Mouse (Mus musculus) lung, postnatal 36 days (tissue): ENCODE data around the gene Pigr.
A peak's percentile ranks its signal among the peaks of the same experiment; 100 is the strongest.

Source experiments
- DNase-seq: peaks from one replicate; pipeline ENCODE4 v3.0.0; 2022; ENCODE audit warnings: mixed read lengths

Gene Pigr

DNA sequence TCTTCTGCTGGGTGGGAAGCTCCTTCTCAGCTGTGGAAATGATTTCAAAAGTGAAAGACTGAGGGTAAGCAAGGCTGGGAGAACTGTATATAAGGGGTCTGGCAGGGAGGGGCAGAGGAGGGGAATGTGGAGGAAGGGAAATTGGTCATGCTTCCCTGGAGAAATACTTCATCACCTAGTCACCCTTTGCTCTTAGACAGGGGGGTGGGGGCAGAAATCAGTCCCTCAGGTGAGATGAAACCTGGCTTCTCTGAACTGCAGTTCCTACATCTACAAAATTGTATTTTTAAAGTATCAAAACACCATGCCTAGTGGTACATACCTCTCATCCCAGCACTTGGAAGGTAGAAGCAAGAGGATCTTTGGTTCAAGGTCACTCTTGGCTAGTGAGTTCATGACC lies 60.9 kb downstream of the Pigr start, which contains the start of gene Il24:
TSS of gene Il24 (minus strand) at position 101 of the 400 bp plus-strand sequence.
- DNase-seq: no peak

DNA sequence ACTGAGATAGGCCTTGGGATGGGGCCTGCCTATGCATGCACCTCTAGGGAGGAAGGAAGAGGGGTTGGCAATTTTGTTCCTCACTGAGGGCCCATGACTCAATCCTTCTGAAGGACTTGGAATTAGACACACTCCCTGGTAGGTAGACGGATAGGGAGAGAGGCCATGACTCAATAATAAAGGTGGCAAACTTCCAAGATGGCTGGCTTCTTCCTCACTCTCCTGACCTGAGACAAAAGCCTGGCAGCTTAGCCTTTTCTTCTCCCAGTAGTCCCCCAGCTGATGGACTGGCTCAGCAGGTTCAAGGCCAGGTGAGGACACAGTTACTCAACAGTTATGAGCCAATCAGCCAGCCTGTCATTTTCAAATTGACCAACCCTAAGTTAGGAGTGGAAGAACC lies 66.0 kb downstream of the Pigr start:
- DNase-seq: peak; percentile 6

DNA sequence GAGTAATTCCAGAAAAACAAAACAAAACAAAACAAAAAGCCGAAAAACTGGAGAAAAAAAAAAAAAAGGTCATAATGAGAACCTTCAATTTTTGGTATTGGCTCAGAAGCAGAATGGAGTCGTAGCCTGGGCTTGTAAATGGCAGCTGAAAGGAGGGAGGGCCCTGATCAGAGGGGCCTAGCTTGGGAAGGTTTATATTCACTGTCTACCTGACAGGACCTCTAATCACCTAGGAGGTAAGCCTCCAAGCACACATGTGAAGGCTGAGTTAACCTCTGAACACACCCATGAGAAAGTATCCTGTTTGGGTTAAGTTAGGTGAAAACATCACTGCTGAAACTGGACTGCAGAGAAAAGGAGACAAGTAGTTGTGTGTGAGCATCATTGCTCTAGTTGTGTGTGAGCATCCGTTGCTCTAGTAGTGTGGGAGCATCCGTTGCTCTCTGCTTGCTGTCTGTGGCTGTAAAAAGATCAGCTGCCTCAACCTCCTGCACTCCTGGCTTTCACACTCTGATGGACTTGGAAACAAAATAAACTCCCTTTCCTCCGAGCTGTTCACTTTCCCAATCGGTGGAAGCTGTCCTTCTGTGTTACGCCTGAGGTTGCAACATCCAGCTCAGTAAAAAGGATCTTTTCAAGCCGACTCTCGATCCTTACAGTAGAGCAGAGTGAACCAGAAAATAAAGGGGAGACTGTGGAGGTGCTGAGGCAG lies 67.0 kb downstream of the Pigr start:
- DNase-seq: no peak

DNA sequence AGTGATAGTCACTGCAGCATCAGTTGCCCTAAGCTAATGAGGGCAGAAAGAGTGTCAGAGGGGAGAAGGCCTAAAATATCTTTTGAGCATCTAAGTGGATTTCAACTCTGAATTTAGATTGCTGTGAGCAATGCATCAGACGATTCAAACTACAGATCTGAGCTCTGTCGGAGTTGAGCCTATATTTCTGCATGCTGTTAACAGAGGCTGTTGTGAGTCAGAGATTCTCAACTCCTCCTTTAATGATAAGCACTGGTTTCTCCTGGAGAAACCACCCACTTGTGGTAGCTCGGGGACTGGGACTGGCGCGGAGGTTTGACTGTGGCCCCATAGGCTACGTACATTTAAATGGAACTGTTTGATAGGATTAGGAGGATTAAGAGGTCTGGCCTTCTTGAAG lies 68.0 kb downstream of the Pigr start:
- DNase-seq: no peak
